Mouse (Mus musculus): ENCODE measurements at regions not wholly inside any gene's neighbourhood (a gene's known extent, or its start where the extent isn't known, plus 50 kb on each side); places are given as distances from the start of the nearest gene placed in this dataset.

DNA sequence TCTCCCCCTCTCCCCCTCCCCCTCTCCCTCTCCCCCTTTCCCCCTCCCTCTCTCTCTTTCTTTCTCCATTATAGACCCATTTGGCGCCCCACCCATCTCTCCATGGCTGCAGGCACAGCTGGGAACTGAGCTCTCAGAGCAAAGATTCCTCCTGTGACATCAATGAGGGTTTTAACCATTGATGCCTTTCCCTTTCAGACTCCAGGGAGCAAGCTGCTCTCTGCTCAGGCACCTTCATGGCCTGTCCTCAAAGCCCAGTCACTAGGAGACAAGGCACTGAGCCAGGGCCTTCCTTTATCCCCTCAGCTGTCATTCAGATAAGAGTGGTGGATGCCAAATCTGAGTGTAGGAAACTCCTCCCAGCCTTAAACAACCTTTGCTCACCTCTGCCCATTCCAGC lies 56.8 kb upstream of the Gm45716 start:
- TF ChIP-seq POLR2A (IDR thresholded peaks at IDR 0.05; ENCODE audit: low read depth, low read length) = no peak
- no peak for TF ChIP-seq CTCF (IDR thresholded peaks at IDR 0.05; ENCODE audit: borderline replicate concordance, insufficient read depth, low read length)

All from embryonic fibroblast, embryonic 13.5 days (primary cell).